Mouse (Mus musculus): Measurements from ENCODE around the gene Kctd17. TPM values are rescaled to one million over a fixed set of nuclear protein-coding genes. Genes with fewer than 3 reads are reported as not detected.
A peak's percentile ranks its signal among the peaks of the same experiment; 100 is the strongest.

Kctd17 gene
- polyA plus RNA-seq, 1 experiment from 2014 or later: 22.5 TPM

GRCm38 (mm10) chr15:78436380-78437192 is 8.2 kb downstream of the Kctd17 start:
- Histone ChIP-seq H3K27ac (replicated peaks) (peak overlapping the region; percentile 84), H3K36me3 (peaks cover 28% of the 10 kb centered on the region), H3K9ac (peak overlapping the region; percentile 76), H3K4me1 (peaks cover 61% of the 10 kb centered on the region), H3K4me2 (peak overlapping the region; percentile 77), H3K4me3 (peak overlapping the region; percentile 44), H3K27me3 (replicated peaks) (peaks cover 18% of the 10 kb centered on the region), H3K9me3 (no peaks in the 10 kb centered on the region)
- peak; percentile 34; the same call in 1 of the 2 replicates for ATAC-seq (ENCODE audit: extremely low read depth, insufficient number of reproducible peaks, low FRiP score, low TSS enrichment)
- WGBS: 13% methylated on average over 31 of the region's 32 CpGs

GRCm38 (mm10) chr15:78437237-78438017 is 9.1 kb downstream of the Kctd17 start:
- H3K4me1 ChIP-seq: peaks cover 65% of the 10 kb centered on the region

GRCm38 (mm10) chr15:78438018-78438394 is 9.6 kb downstream of the Kctd17 start:
- no peak for ATAC-seq (ENCODE audit: extremely low read depth, insufficient number of reproducible peaks, low FRiP score, low TSS enrichment)
- no peak overlapping the region for H3K4me3 ChIP-seq
- no peaks in the 10 kb centered on the region for H3K9me3 ChIP-seq
- H3K27ac ChIP-seq (replicated peaks): peak overlapping the region; percentile 84
- H3K27me3 ChIP-seq (replicated peaks): peaks cover 23% of the 10 kb centered on the region
- peak overlapping the region; percentile 76 for H3K9ac ChIP-seq
- peaks cover 19% of the 10 kb centered on the region for H3K36me3 ChIP-seq
- peak overlapping the region; percentile 77; the same call in 1 of the 2 replicates for H3K4me2 ChIP-seq
- 51% methylated on average over 4 of the region's 4 CpGs for WGBS
- peaks cover 65% of the 10 kb centered on the region for H3K4me1 ChIP-seq

More at GRCm38 (mm10) chr15:78437237-78438017, 9.1 kb downstream of the Kctd17 start:
- Histone ChIP-seq H3K4me2 (peak overlapping the region; percentile 77), H3K9me3 (no peaks in the 10 kb centered on the region), H3K9ac (peak overlapping the region; percentile 76), H3K36me3 (peaks cover 23% of the 10 kb centered on the region), H3K27me3 (replicated peaks) (peaks cover 22% of the 10 kb centered on the region), H3K4me3 (peak overlapping the region; percentile 44), H3K27ac (replicated peaks) (peak overlapping the region; percentile 84)
- peak; percentile 7; the same call in 1 of the 2 replicates for ATAC-seq (ENCODE audit: extremely low read depth, insufficient number of reproducible peaks, low FRiP score, low TSS enrichment)
- 13% methylated on average over 23 of the region's 23 CpGs for WGBS

GRCm38 (mm10) chr15:78438505-78438904 is 10.1 kb downstream of the Kctd17 start:
- Histone ChIP-seq H3K4me1 (peaks cover 68% of the 10 kb centered on the region), H3K36me3 (peaks cover 14% of the 10 kb centered on the region), H3K9me3 (no peaks in the 10 kb centered on the region), H3K27me3 (replicated peaks) (peaks cover 28% of the 10 kb centered on the region), H3K4me2 (no peak overlapping the region), H3K27ac (replicated peaks) (no peak overlapping the region), H3K9ac (0 out of 2 replicates have a peak overlapping the region, but pooled peaks have one; percentile 25), H3K4me3 (no peak overlapping the region)
- WGBS: 52% methylated on average over 8 of the region's 8 CpGs
- ATAC-seq (ENCODE audit: extremely low read depth, insufficient number of reproducible peaks, low FRiP score, low TSS enrichment): no peak

- peaks cover 31% of the 10 kb centered on the region for H3K27me3 ChIP-seq (replicated peaks)
- H3K4me2 ChIP-seq: no peak overlapping the region
- 55% methylated on average over 9 of the region's 9 CpGs for WGBS
- H3K9ac ChIP-seq: no peak overlapping the region
- H3K4me1 ChIP-seq: peaks cover 73% of the 10 kb centered on the region
- H3K4me3 ChIP-seq: no peak overlapping the region
- H3K9me3 ChIP-seq: no peaks in the 10 kb centered on the region
- H3K36me3 ChIP-seq: peaks cover 9% of the 10 kb centered on the region
- ATAC-seq (ENCODE audit: extremely low read depth, insufficient number of reproducible peaks, low FRiP score, low TSS enrichment): no peak
- H3K27ac ChIP-seq (replicated peaks): no peak overlapping the region
Measured at GRCm38 (mm10) chr15:78438973-78439372, 10.6 kb downstream of the Kctd17 start.

GRCm38 (mm10) chr15:78442231-78442630 is 13.9 kb downstream of the Kctd17 start:
- Histone ChIP-seq H3K36me3 (no peaks in the 10 kb centered on the region), H3K4me2 (no peak overlapping the region), H3K9ac (no peak overlapping the region), H3K4me3 (no peak overlapping the region), H3K4me1 (peaks cover 61% of the 10 kb centered on the region), H3K27ac (replicated peaks) (no peak overlapping the region), H3K9me3 (no peaks in the 10 kb centered on the region), H3K27me3 (replicated peaks) (peaks cover 16% of the 10 kb centered on the region; the same call in 1 of the 2 replicates)
- WGBS: 81% methylated on average over 19 of the region's 19 CpGs
- ATAC-seq (ENCODE audit: extremely low read depth, insufficient number of reproducible peaks, low FRiP score, low TSS enrichment): no peak

GRCm38 (mm10) chr15:78443857-78444256 is 15.5 kb downstream of the Kctd17 start:
- peaks cover 54% of the 10 kb centered on the region for H3K4me1 ChIP-seq
- no peaks in the 10 kb centered on the region for H3K36me3 ChIP-seq
- peaks cover 14% of the 10 kb centered on the region; the same call in 1 of the 2 replicates for H3K27me3 ChIP-seq (replicated peaks)
- WGBS: 42% methylated on average over 6 of the region's 6 CpGs
- no peak overlapping the region for H3K4me3 ChIP-seq
- no peak for ATAC-seq (ENCODE audit: extremely low read depth, insufficient number of reproducible peaks, low FRiP score, low TSS enrichment)
- no peaks in the 10 kb centered on the region for H3K9me3 ChIP-seq
- H3K27ac ChIP-seq (replicated peaks): no peak overlapping the region
- no peak overlapping the region for H3K4me2 ChIP-seq
- H3K9ac ChIP-seq: no peak overlapping the region; the same call in 1 of the 2 replicates

- Histone ChIP-seq H3K4me2 (no peak overlapping the region), H3K4me1 (peaks cover 51% of the 10 kb centered on the region), H3K9ac (peak overlapping the region; percentile 59), H3K27me3 (replicated peaks) (peaks cover 11% of the 10 kb centered on the region; the same call in 1 of the 2 replicates), H3K27ac (replicated peaks) (peak overlapping the region; percentile 53; the same call in 1 of the 2 replicates), H3K36me3 (no peaks in the 10 kb centered on the region), H3K4me3 (no peak overlapping the region), H3K9me3 (no peaks in the 10 kb centered on the region)
- 37% methylated on average over 7 of the region's 7 CpGs for WGBS
- no peak for ATAC-seq (ENCODE audit: extremely low read depth, insufficient number of reproducible peaks, low FRiP score, low TSS enrichment)
Measured at GRCm38 (mm10) chr15:78447121-78447520, 18.8 kb downstream of the Kctd17 start.

GRCm38 (mm10) chr15:78447746-78448535 is 19.6 kb downstream of the Kctd17 start:
- under 1% methylated on average over 22 of the region's 22 CpGs for WGBS
- Histone ChIP-seq H3K4me2 (peak overlapping the region; percentile 75), H3K9me3 (no peaks in the 10 kb centered on the region), H3K4me3 (peak overlapping the region; percentile 45), H3K27ac (replicated peaks) (peak overlapping the region; percentile 87), H3K9ac (peak overlapping the region; percentile 78), H3K27me3 (replicated peaks) (peaks cover 9% of the 10 kb centered on the region; the same call in 1 of the 2 replicates), H3K36me3 (no peaks in the 10 kb centered on the region), H3K4me1 (peaks cover 51% of the 10 kb centered on the region)
- no peak for ATAC-seq (ENCODE audit: extremely low read depth, insufficient number of reproducible peaks, low FRiP score, low TSS enrichment)

- no peaks in the 10 kb centered on the region for H3K9me3 ChIP-seq
- no peak for ATAC-seq (ENCODE audit: extremely low read depth, insufficient number of reproducible peaks, low FRiP score, low TSS enrichment)
- 0 out of 2 replicates have a peak overlapping the region, but pooled peaks have one; percentile 7 for H3K4me2 ChIP-seq
- H3K27ac ChIP-seq (replicated peaks): peak overlapping the region; percentile 87
- no peaks in the 10 kb centered on the region for H3K36me3 ChIP-seq
- peaks cover 42% of the 10 kb centered on the region for H3K4me1 ChIP-seq
- H3K27me3 ChIP-seq (replicated peaks): no peaks in the 10 kb centered on the region
- no peak overlapping the region for H3K4me3 ChIP-seq
- WGBS: 37% methylated on average over 6 of the region's 6 CpGs
- peak overlapping the region; percentile 78 for H3K9ac ChIP-seq
Measured at GRCm38 (mm10) chr15:78449131-78449530, 20.8 kb downstream of the Kctd17 start.

All from heart, embryonic 13.5 days (tissue).